Mouse (Mus musculus) neutrophil, adult 5-6 weeks (primary cell): ENCODE measurements around the gene Borcs7. TPM values are rescaled to one million over a fixed set of nuclear protein-coding genes. Genes with fewer than 3 reads are reported as not detected.

ENCODE experiments used
- ATAC-seq: fragments of 151-379, 151-347 bp; 2 replicates; pipeline ENCODE4 v1.8.0; 2017; ENCODE audit warnings: mild to moderate bottlenecking, moderate TSS enrichment; ENCODE audit not compliant: insufficient number of reproducible peaks, poor library complexity, low FRiP score, severe bottlenecking; ENCODE audit errors: extremely low read depth
- total RNA-seq: library from RNA; stranded (forward); fragments of 200-1000 nt; gene quantifications from 2 replicates; pipeline ENCODE4 v1.2.3, GENCODE M21; 2017

Gene Borcs7
- total RNA-seq, 1 experiment from 2014 or later, result 3.8 TPM

DNA sequence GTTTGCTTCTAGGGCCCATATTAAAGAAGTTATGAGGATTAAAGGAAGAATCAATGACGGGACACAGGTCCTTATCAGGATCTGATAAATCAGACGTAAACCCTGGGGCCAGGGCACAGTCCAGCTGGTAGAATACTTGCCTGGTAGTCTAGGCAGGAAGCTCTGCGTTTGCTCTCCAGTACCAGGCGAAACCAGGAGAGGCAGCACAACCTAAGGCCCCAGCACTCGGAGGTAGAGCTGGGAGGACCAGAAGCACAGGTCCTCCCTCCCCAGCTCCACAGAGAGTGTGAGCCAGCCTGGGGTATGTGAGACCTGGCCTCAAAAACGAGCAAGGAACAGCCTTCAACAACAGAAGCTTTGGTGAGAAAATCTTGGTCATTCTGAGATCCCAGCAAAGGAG lies 51.9 kb downstream of the Borcs7 start:
- ATAC-seq, result no peak

DNA sequence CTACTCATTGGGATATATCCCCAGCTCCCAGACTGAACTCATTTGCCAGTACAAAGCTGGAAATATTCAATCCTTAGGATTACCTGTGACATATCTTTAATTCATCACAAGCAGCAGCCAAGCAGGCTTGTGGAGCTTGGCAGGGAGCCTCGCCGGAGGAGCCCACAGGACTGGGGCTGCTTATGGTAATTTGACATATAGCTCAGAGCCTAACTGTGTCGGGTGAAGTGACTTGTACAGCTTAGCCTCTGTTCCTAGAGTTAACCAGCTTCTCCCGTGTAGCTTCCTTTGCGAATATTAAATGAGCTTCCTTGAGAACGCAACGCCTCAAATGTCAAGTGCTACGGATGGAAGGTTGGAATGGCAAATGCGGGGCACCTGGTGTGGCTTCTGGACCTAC lies 55.0 kb downstream of the Borcs7 start:
- no peak for ATAC-seq

DNA sequence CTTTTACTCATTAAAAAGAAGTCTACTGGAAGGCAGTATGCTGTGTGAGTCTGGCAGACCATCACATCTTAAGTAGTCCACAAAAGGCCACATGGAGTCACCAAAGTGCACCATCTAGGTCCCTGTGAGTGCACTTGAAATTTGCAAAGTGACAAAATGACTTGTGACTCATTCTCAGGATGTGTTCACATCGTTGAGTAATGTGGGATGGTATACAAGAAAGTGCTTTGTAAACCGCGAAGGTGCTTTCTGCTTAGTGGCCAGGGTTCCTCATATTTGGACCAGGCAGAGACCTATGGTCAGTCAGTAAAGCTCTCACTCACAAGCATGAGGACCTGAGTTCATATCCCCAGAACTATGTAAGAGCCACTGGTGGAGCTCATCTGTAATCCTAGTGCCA lies 58.1 kb downstream of the Borcs7 start:
- no peak for ATAC-seq

GRCm38 (mm10) chr19:46752235-46752634 lies 62.5 kb downstream of the Borcs7 start:
- no peak for ATAC-seq

Other genes starting within 250 kb of the Borcs7 start
- 36.7 and 47.5 TPM in 2 replicates for gene Trim8, start 188.2 kb upstream of the Borcs7 start, total RNA-seq
- gene Arl3, start 116.7 kb upstream of the Borcs7 start, total RNA-seq, result 26.3 and 31.1 TPM in 2 replicates
- gene Sfxn2, start 116.5 kb upstream of the Borcs7 start, total RNA-seq, result 20.3 and 21.1 TPM in 2 replicates
- 77.1 and 79.3 TPM in 2 replicates for gene Wbp1l, start 90.8 kb upstream of the Borcs7 start, total RNA-seq
- 0.23 TPM in 1 of 2 replicates, not detected in the other for gene Cyp17a1, start 16.7 kb upstream of the Borcs7 start, total RNA-seq
- gene As3mt, start 17.6 kb downstream of the Borcs7 start, total RNA-seq, result 13.4 and 18.4 TPM in 2 replicates
- gene Cnnm2, start 71.7 kb downstream of the Borcs7 start, total RNA-seq, result 2.7 and 3.5 TPM in 2 replicates